Mouse (Mus musculus): Measurements from ENCODE around the gene Man2a1.

GRCm38 (mm10) chr17:64604163-64604562 lies 3.6 kb downstream of the Man2a1 start:
- no peak for TF ChIP-seq CTCF (IDR thresholded peaks at IDR 0.05; ENCODE audit: control insufficient read depth, insufficient read depth, insufficient read length)
- TF ChIP-seq CEBPB (IDR thresholded peaks at IDR 0.05; ENCODE audit: low read depth): no peak
- TF ChIP-seq MAX (IDR thresholded peaks at IDR 0.05): no peak
- TF ChIP-seq MYOG (IDR thresholded peaks at IDR 0.05; ENCODE audit: control insufficient read depth, extremely low read depth, insufficient read length): no peak

All from C2C12 (cell line).